Mouse (Mus musculus) myocyte (in vitro differentiated cells): Measurements from ENCODE around the gene Nedd9. TPM values are rescaled to one million over a fixed set of nuclear protein-coding genes. Genes with fewer than 3 reads are reported as not detected.

ENCODE experiments used
- H3K27me3 ChIP-seq: one replicate; pipeline ENCODE4 v1.6.1; 2011; ENCODE audit not compliant: control insufficient read depth, insufficient read depth, insufficient read length
- H3K36me3 ChIP-seq: one replicate; pipeline ENCODE4 v1.6.1; 2011; ENCODE audit not compliant: control insufficient read depth, insufficient read depth
- H3K4me2 ChIP-seq: one replicate; pipeline ENCODE4 v1.6.1; 2011; ENCODE audit warnings: low read depth, control low read depth
- H3K4me3 ChIP-seq: one replicate; pipeline ENCODE4 v1.5.1; 2011; ENCODE audit warnings: mild to moderate bottlenecking, control low read depth, moderate library complexity
- H3K79me2 ChIP-seq: one replicate; pipeline ENCODE4 v1.6.1; 2011; ENCODE audit not compliant: control insufficient read depth, insufficient read depth
- H3ac ChIP-seq: one replicate; pipeline ENCODE4 v1.6.1; 2011; ENCODE audit not compliant: control insufficient read depth, insufficient read length
- CEBPB ChIP-seq: IDR thresholded peaks from 2 replicates; pipeline ENCODE4 v1.6.1; 2011; ENCODE audit warnings: mild to moderate bottlenecking, moderate library complexity; ENCODE audit not compliant: poor library complexity, insufficient read depth, severe bottlenecking
- E2F4 ChIP-seq: IDR thresholded peaks from one replicate; pipeline ENCODE4 v1.6.1; 2011; ENCODE audit warnings: mild to moderate bottlenecking, control low read depth, moderate library complexity; ENCODE audit not compliant: insufficient read depth
- MAX ChIP-seq: IDR thresholded peaks from one replicate; pipeline ENCODE4 v1.6.1; 2011; ENCODE audit warnings: low read depth, mild to moderate bottlenecking, control low read depth
- MYOD1 ChIP-seq, 3 experiments: IDR thresholded peaks; one replicate each; pipeline ENCODE4 v1.6.1; 2011; ENCODE audit warnings: control low read depth in 2 of 3, low read depth in 2 of 3, mild to moderate bottlenecking in 2 of 3, moderate library complexity in 1 of 3; ENCODE audit not compliant: insufficient read length in 2 of 3, control insufficient read depth in 1 of 3
- MYOG ChIP-seq, 3 experiments: IDR thresholded peaks; one replicate each; pipeline ENCODE4 v1.6.1; 2011; ENCODE audit warnings: control low read depth in 2 of 3, low read depth in 2 of 3, mild to moderate bottlenecking in 2 of 3; ENCODE audit not compliant: insufficient read length in 2 of 3, control insufficient read depth in 1 of 3, insufficient read depth in 1 of 3
- POLR2A ChIP-seq: IDR thresholded peaks from one replicate; pipeline ENCODE4 v1.6.1; 2011; ENCODE audit warnings: low read depth, mild to moderate bottlenecking, control low read depth, moderate library complexity; ENCODE audit not compliant: insufficient read length
- POLR2AphosphoS2 ChIP-seq: IDR thresholded peaks from one replicate; pipeline ENCODE4 v1.6.1; 2011; ENCODE audit warnings: low read depth, control low read depth; ENCODE audit not compliant: insufficient read length
- REST ChIP-seq: IDR thresholded peaks from one replicate; pipeline ENCODE4 v1.6.1; 2011; ENCODE audit warnings: mild to moderate bottlenecking, control low read depth, moderate library complexity; ENCODE audit not compliant: insufficient read depth, insufficient read length
- SRF ChIP-seq: IDR thresholded peaks from one replicate; pipeline ENCODE4 v1.6.1; 2011; ENCODE audit warnings: low read depth; ENCODE audit not compliant: control insufficient read depth, insufficient read length
- TCF12 ChIP-seq: IDR thresholded peaks from one replicate; pipeline ENCODE4 v1.6.1; 2011; ENCODE audit warnings: mild to moderate bottlenecking, control low read depth; ENCODE audit not compliant: poor library complexity, insufficient read depth, severe bottlenecking
- TCF3 ChIP-seq: IDR thresholded peaks from one replicate; pipeline ENCODE4 v1.6.1; 2011; ENCODE audit warnings: low read depth, control low read depth; ENCODE audit not compliant: insufficient read length
- USF1 ChIP-seq: IDR thresholded peaks from one replicate; pipeline ENCODE4 v1.6.1; 2011; ENCODE audit warnings: low read depth, mild to moderate bottlenecking, control low read depth, moderate library complexity
- polyA plus RNA-seq: library from polyadenylated mRNA; unstranded; fragments of >200 nt; fragmentation: generic; extraction: Trizol; gene quantifications from one replicate; pipeline ENCODE4 v1.2.1, GENCODE M21; 2012; ENCODE audit warnings: missing spikeins

Gene Nedd9
- polyA plus RNA-seq, 1 experiment, result 11.6 TPM

DNA sequence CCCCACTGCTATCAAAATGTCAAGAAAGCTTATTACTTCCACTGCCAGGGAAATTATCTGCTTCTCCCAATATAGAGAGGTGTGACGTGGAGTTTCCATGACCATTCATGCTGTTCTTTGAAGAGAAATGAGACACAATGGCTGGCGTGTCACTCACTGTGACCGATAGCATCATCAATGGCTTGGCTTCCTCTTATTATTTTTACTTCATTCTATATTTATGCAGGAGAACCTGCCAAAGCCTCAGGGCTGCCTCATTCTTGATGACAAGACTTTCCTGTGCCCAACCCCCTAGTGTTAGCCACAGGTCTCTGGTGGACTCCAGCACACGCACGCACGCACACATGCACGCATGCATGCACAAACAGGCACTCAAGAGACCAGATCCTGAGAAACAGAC, 141.4 kb downstream of the Nedd9 start:
- TF ChIP-seq USF1, result no peak
- no peak for TF ChIP-seq REST
- TF ChIP-seq TCF3, result no peak
- TF ChIP-seq MYOG (IDR thresholded peaks at IDR 0.05; ENCODE audit: control insufficient read depth in 1 of 3, insufficient read depth in 1 of 3, insufficient read length in 2 of 3, low read depth in 2 of 3), result no peak
- TF ChIP-seq MYOD1 (IDR thresholded peaks at IDR 0.05; ENCODE audit: control insufficient read depth in 1 of 3, insufficient read length in 2 of 3, low read depth in 2 of 3), result no peak
- TF ChIP-seq E2F4, result no peak
- no peak for TF ChIP-seq SRF
- TF ChIP-seq MAX, result no peak
- no peak for TF ChIP-seq POLR2A
- TF ChIP-seq POLR2AphosphoS2, result no peak
- no peak for TF ChIP-seq TCF12
- TF ChIP-seq CEBPB, result no peak
- no peak overlapping the region for H3K4me3 ChIP-seq
- no peak overlapping the region for H3ac ChIP-seq
- peaks cover 92% of the 10 kb centered on the region for H3K79me2 ChIP-seq
- no peaks in the 10 kb centered on the region for H3K27me3 ChIP-seq
- no peak overlapping the region for H3K4me2 ChIP-seq
- peaks cover 5% of the 10 kb centered on the region for H3K36me3 ChIP-seq

DNA sequence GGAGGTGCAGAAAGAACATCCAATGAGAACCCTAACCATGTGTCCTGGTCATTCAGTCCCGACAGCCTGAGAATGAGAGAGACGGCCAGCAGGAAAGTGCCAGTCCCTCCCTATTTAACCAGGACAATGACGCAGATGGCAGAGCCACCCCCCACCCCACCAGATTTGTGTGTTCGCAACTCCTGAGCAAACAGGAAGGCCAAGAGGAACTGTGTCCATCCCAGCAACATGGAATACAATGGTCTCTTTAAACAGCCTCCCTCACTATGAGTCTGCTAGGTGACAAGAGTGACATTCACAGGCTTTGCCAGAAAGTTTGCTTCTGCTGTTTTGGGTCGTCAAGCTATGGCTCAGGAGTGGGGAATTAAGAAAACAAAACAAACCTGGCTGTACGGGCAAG, 141.9 kb downstream of the Nedd9 start:
- no peak overlapping the region for H3K4me3 ChIP-seq
- H3K27me3 ChIP-seq, result no peaks in the 10 kb centered on the region
- peaks cover 91% of the 10 kb centered on the region for H3K79me2 ChIP-seq
- no peak overlapping the region for H3K4me2 ChIP-seq
- H3K36me3 ChIP-seq, result peaks cover 5% of the 10 kb centered on the region
- TF ChIP-seq POLR2AphosphoS2 (no peak), MYOG (IDR thresholded peaks at IDR 0.05; ENCODE audit: control insufficient read depth in 1 of 3, insufficient read depth in 1 of 3, insufficient read length in 2 of 3, low read depth in 2 of 3) (no peak), MAX (no peak), MYOD1 (IDR thresholded peaks at IDR 0.05; ENCODE audit: control insufficient read depth in 1 of 3, insufficient read length in 2 of 3, low read depth in 2 of 3) (no peak), TCF12 (no peak), REST (no peak), POLR2A (no peak), USF1 (no peak), E2F4 (no peak), SRF (no peak)
- H3ac ChIP-seq, result no peak overlapping the region

DNA sequence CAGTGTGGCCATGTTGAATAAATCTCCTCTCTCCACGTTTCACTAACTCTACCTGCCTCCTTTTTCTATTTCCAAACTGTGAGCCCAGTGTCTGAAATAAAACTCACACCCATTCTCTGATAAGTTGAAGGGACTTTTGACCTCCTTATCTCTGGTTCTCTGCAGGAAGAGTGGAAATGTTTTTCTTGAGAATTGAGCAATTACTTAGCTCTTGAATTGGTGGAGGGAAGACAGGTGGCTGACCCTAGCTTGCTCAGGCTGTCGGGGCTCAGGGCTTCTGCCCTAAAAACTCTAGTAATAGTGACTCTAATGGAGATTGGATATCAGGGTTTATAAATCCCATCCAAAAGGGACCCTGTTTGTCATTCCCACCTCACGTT, 143.3 kb downstream of the Nedd9 start:
- H3K79me2 ChIP-seq, result peaks cover 85% of the 10 kb centered on the region
- peaks cover 6% of the 10 kb centered on the region for H3K36me3 ChIP-seq
- TF ChIP-seq USF1 (no peak), SRF (no peak), E2F4 (no peak), CEBPB (no peak), POLR2A (no peak), TCF3 (no peak), REST (no peak), MYOD1 (IDR thresholded peaks at IDR 0.05; ENCODE audit: control insufficient read depth in 1 of 3, insufficient read length in 2 of 3, low read depth in 2 of 3) (no peak), TCF12 (no peak), MAX (no peak), POLR2AphosphoS2 (no peak), MYOG (IDR thresholded peaks at IDR 0.05; ENCODE audit: control insufficient read depth in 1 of 3, insufficient read depth in 1 of 3, insufficient read length in 2 of 3, low read depth in 2 of 3) (no peak)
- no peak overlapping the region for H3K4me3 ChIP-seq
- no peak overlapping the region for H3ac ChIP-seq
- H3K4me2 ChIP-seq, result no peak overlapping the region
- H3K27me3 ChIP-seq, result no peaks in the 10 kb centered on the region

DNA sequence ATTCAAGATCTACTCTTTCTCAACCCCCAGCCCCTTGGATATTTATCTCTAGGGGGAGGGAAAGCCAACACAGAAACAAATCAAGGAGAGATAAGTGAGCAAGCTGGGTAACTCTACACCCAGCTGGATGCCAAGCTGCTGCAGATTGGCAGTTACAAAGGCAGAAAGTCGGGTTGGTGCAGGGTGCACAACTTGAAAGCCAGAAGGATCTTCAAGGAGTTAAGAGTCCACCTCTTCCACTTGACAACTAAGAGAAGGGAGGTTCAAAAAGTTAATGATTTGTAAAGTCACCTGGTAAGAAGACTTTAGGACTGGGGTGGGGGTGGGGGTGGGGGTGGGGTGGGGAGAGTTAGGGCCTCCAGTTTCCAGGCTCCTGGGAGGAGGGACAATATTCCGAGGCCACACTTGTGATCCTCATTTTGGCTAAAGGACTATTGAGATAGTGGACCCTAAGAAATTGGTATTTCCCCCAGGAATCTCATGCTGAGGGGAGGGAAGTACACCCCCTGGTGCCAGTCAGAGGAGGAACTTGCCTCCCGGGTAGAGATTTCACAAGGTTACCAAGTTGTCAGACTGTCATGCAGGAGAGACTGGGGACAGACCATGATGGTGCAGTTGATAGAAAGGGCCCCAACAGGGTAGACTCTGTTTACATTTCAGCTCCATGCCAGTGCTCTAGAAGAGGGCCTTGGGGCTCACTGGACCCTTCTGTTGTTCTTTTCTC, 143.8 kb downstream of the Nedd9 start:
- Histone ChIP-seq H3ac (no peak overlapping the region), H3K36me3 (peaks cover 11% of the 10 kb centered on the region), H3K27me3 (no peaks in the 10 kb centered on the region), H3K4me2 (no peak overlapping the region), H3K4me3 (no peak overlapping the region), H3K79me2 (peaks cover 84% of the 10 kb centered on the region)
- no peak for TF ChIP-seq SRF
- no peak for TF ChIP-seq TCF3
- no peak for TF ChIP-seq E2F4
- TF ChIP-seq MAX, result no peak
- no peak for TF ChIP-seq MYOG (IDR thresholded peaks at IDR 0.05; ENCODE audit: control insufficient read depth in 1 of 3, insufficient read depth in 1 of 3, insufficient read length in 2 of 3, low read depth in 2 of 3)
- no peak for TF ChIP-seq MYOD1 (IDR thresholded peaks at IDR 0.05; ENCODE audit: control insufficient read depth in 1 of 3, insufficient read length in 2 of 3, low read depth in 2 of 3)

DNA sequence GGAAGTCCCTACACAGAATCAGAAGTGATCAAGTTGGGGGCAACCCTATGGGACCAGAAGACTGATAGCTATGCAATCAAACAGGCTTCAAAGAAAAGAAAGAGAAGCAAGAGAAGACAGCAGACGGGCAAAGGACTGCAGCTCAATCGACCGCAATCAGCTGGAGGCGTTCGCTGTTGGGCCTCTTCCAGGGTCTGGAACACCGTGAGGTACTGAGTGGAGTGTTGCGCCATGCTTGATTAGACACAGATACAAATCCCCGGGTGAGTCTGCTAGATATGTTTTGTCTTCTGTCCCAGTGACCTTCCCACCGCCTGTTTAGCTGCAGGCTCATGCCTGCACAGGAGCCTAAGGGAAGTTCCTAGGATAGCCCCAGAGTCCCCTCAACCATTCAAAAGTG, 145.7 kb downstream of the Nedd9 start:
- H3K79me2 ChIP-seq, result peaks cover 69% of the 10 kb centered on the region
- H3ac ChIP-seq, result no peak overlapping the region
- no peak overlapping the region for H3K4me3 ChIP-seq
- H3K27me3 ChIP-seq, result no peaks in the 10 kb centered on the region
- peaks cover 15% of the 10 kb centered on the region for H3K36me3 ChIP-seq
- no peak overlapping the region for H3K4me2 ChIP-seq
- TF ChIP-seq MYOD1 (IDR thresholded peaks at IDR 0.05; ENCODE audit: control insufficient read depth in 1 of 3, insufficient read length in 2 of 3, low read depth in 2 of 3) (no peak), MAX (no peak), TCF12 (no peak), REST (no peak), SRF (no peak), POLR2A (no peak), TCF3 (no peak), E2F4 (no peak), CEBPB (no peak), MYOG (IDR thresholded peaks at IDR 0.05; ENCODE audit: control insufficient read depth in 1 of 3, insufficient read depth in 1 of 3, insufficient read length in 2 of 3, low read depth in 2 of 3) (no peak), USF1 (no peak), POLR2AphosphoS2 (no peak)
